Comparison of ENCODE assay signal across 8 mouse cellular contexts in genomic region chr7:44336046-44337021, GRCm38 (mm10). TPM values are rescaled to one million over a fixed set of nuclear protein-coding genes. Genes with fewer than 3 reads are reported as not detected.
DNase-seq lines count a peak whose midpoint lies in the region; ATAC-seq and TF ChIP-seq lines count a peak whose summit lies in the region.

No protein-coding gene starts in this region.

- 5% methylated on average over 50 of the region's 54 CpGs for WGBS in liver, embryonic 11.5 days
- WGBS in liver, postnatal 0 days (ENCODE audit: insufficient replicate concordance): 6% methylated on average over 39 of the region's 54 CpGs
- WGBS in embryonic facial prominence, embryonic 11.5 days: 2% methylated on average over 43 of the region's 54 CpGs

- DNase-seq in liver, embryonic 11.5 days (ENCODE audit: low spot score): no peak
- no peak for DNase-seq in liver, postnatal 0 days
- DNase-seq in embryonic facial prominence, embryonic 11.5 days (ENCODE audit: low spot score): no peak
- peak; percentile 45 for DNase-seq in left cerebral cortex, postnatal 4 days
- DNase-seq in right cerebral cortex, postnatal 36 days (ENCODE audit: low spot score in 2 of 2): peak; percentile 72 to 77
- DNase-seq in adipocyte (ENCODE audit: low spot score): no peak
- no peak for DNase-seq in gastrocnemius, postnatal 14 days
- DNase-seq in spleen, postnatal 4 days (ENCODE audit: low spot score in 2 of 2): no peak

- intact Hi-C loops in left cerebral cortex, postnatal 4 days (cut with DNase I): no loop called here
- intact Hi-C loops in gastrocnemius, postnatal 14 days (cut with DNase I; ENCODE audit: low total_unique reads): no loop called here

- ATAC-seq in liver, embryonic 11.5 days (replicated peaks; ENCODE audit: low FRiP score): no peak; the same call in 1 of the 2 replicates
- ATAC-seq in liver, postnatal 0 days: no peak
- ATAC-seq in embryonic facial prominence, embryonic 11.5 days (replicated peaks; ENCODE audit: insufficient number of reproducible peaks, low FRiP score, low TSS enrichment, low read depth): peak; percentile 30; the same call in 1 of the 2 replicates

- H3K27me3 ChIP-seq in liver, embryonic 11.5 days (replicated peaks; ENCODE audit: control insufficient read depth, insufficient read depth, low read length): peaks cover 72% of the 10 kb centered on the region
- H3K27me3 ChIP-seq in liver, postnatal 0 days (ENCODE audit: insufficient read depth, low read length): peaks cover 52% of the 10 kb centered on the region
- peaks cover 51% of the 10 kb centered on the region for H3K27me3 ChIP-seq in embryonic facial prominence, embryonic 11.5 days (ENCODE audit: control insufficient read depth, insufficient read depth, low read length)

- no peak overlapping the region for H3K9ac ChIP-seq in liver, embryonic 11.5 days (ENCODE audit: low read depth, low read length)
- H3K9ac ChIP-seq in liver, postnatal 0 days (replicated peaks): no peak overlapping the region
- no peak overlapping the region for H3K9ac ChIP-seq in embryonic facial prominence, embryonic 11.5 days (replicated peaks; ENCODE audit: low read length)

- H3K4me1 ChIP-seq in liver, embryonic 11.5 days (replicated peaks; ENCODE audit: control insufficient read depth, insufficient read depth, low read length): no peaks in the 10 kb centered on the region; the same call in 1 of the 2 replicates
- no peaks in the 10 kb centered on the region for H3K4me1 ChIP-seq in liver, postnatal 0 days (ENCODE audit: insufficient read depth)
- H3K4me1 ChIP-seq in embryonic facial prominence, embryonic 11.5 days (ENCODE audit: control insufficient read depth, insufficient read depth, low read length): no peaks in the 10 kb centered on the region

- H3K36me3 ChIP-seq in liver, embryonic 11.5 days (ENCODE audit: control insufficient read depth, insufficient read depth, low read length): no peaks in the 10 kb centered on the region
- H3K36me3 ChIP-seq in liver, postnatal 0 days (replicated peaks; ENCODE audit: insufficient read depth, low read length): no peaks in the 10 kb centered on the region
- H3K36me3 ChIP-seq in embryonic facial prominence, embryonic 11.5 days (replicated peaks; ENCODE audit: control insufficient read depth, insufficient read depth, low read depth, low read length): no peaks in the 10 kb centered on the region

- H3K27ac ChIP-seq in liver, embryonic 11.5 days (ENCODE audit: low read depth, low read length): no peak overlapping the region
- H3K27ac ChIP-seq in liver, postnatal 0 days (ENCODE audit: low read depth): no peak overlapping the region
- H3K27ac ChIP-seq in embryonic facial prominence, embryonic 11.5 days (replicated peaks; ENCODE audit: low read depth, low read length): no peak overlapping the region

- H3K4me2 ChIP-seq in liver, embryonic 11.5 days: peak overlapping the region; percentile 64
- H3K4me2 ChIP-seq in liver, postnatal 0 days (ENCODE audit: low read depth, low read length): no peak overlapping the region
- peak overlapping the region; percentile 88 for H3K4me2 ChIP-seq in embryonic facial prominence, embryonic 11.5 days (ENCODE audit: low read depth, low read length)

- peak overlapping the region; percentile 43 for H3K4me3 ChIP-seq in liver, embryonic 11.5 days (ENCODE audit: low read depth, low read length)
- H3K4me3 ChIP-seq in liver, postnatal 0 days (ENCODE audit: low read depth, low read length): no peak overlapping the region
- peak overlapping the region; percentile 43 for H3K4me3 ChIP-seq in embryonic facial prominence, embryonic 11.5 days (ENCODE audit: low read depth, low read length)

- no peak for TF ChIP-seq EP300 in liver, postnatal 0 days (IDR thresholded peaks at IDR 0.05; ENCODE audit: low read depth)

- H3K9me3 ChIP-seq in liver, embryonic 11.5 days (ENCODE audit: control insufficient read depth, low read length): no peaks in the 10 kb centered on the region
- H3K9me3 ChIP-seq in liver, postnatal 0 days (ENCODE audit: low read length): no peaks in the 10 kb centered on the region
- no peaks in the 10 kb centered on the region for H3K9me3 ChIP-seq in embryonic facial prominence, embryonic 11.5 days (replicated peaks; ENCODE audit: control insufficient read depth, low read length)

- TF ChIP-seq CTCF in liver, postnatal 0 days (IDR thresholded peaks at IDR 0.05; ENCODE audit: low read depth): no peak

RNA-seq across cellular contexts. Expression of gene Shank1, which starts 26.3 kb away (rescaled TPM):
- polyA plus RNA-seq in liver, embryonic 11.5 days (2014; fragmentation: Nextera tagmentation; extraction: Ambion mirVana): 0.62 and 0.69 TPM in 2 replicates
- polyA plus RNA-seq in liver, postnatal 0 days (2015; fragmentation: Nextera tagmentation; extraction: Ambion mirVana): not detected in 2 replicates
- 0.98 and 1.00 TPM in 2 replicates for polyA plus RNA-seq in embryonic facial prominence, embryonic 11.5 days (2014; fragmentation: Nextera tagmentation; extraction: Ambion mirVana)
- 100 to 1,000 TPM; 299 to 336 TPM for total RNA-seq in left cerebral cortex, postnatal 4 days (2021)
- total RNA-seq in gastrocnemius, postnatal 14 days (2021): under 1 TPM; 0.73 to 0.80 TPM

RNA-seq across cellular contexts. Expression of gene Clec11a, which starts 29.6 kb away (rescaled TPM):
- 0.90 and 1.1 TPM in 2 replicates for polyA plus RNA-seq in liver, embryonic 11.5 days (2014; fragmentation: Nextera tagmentation; extraction: Ambion mirVana)
- 1.6 and 1.8 TPM in 2 replicates for polyA plus RNA-seq in liver, postnatal 0 days (2015; fragmentation: Nextera tagmentation; extraction: Ambion mirVana)
- 2.2 and 2.3 TPM in 2 replicates for polyA plus RNA-seq in embryonic facial prominence, embryonic 11.5 days (2014; fragmentation: Nextera tagmentation; extraction: Ambion mirVana)
- total RNA-seq in left cerebral cortex, postnatal 4 days (2021): 1 to 10 TPM; 2.5 to 2.8 TPM
- total RNA-seq in gastrocnemius, postnatal 14 days (2021): 1 to 10 TPM; 4.2 to 5.6 TPM

RNA-seq across cellular contexts. Expression of gene Syt3, which starts 47.6 kb away (rescaled TPM):
- polyA plus RNA-seq in liver, embryonic 11.5 days (2014; fragmentation: Nextera tagmentation; extraction: Ambion mirVana): 0.35 and 0.40 TPM in 2 replicates
- 0.04 TPM in 1 of 2 replicates, not detected in the other for polyA plus RNA-seq in liver, postnatal 0 days (2015; fragmentation: Nextera tagmentation; extraction: Ambion mirVana)
- 1.4 and 1.9 TPM in 2 replicates for polyA plus RNA-seq in embryonic facial prominence, embryonic 11.5 days (2014; fragmentation: Nextera tagmentation; extraction: Ambion mirVana)
- 10 to 100 TPM; 45.1 to 52.4 TPM for total RNA-seq in left cerebral cortex, postnatal 4 days (2021)
- total RNA-seq in gastrocnemius, postnatal 14 days (2021): under 1 TPM; 0.35 to 0.49 TPM

RNA-seq across cellular contexts. Expression of gene 1700008O03Rik, which starts 49.3 kb away (rescaled TPM):
- polyA plus RNA-seq in liver, embryonic 11.5 days (2014; fragmentation: Nextera tagmentation; extraction: Ambion mirVana): 0.83 and 0.93 TPM in 2 replicates
- 0.15 and 0.18 TPM in 2 replicates for polyA plus RNA-seq in liver, postnatal 0 days (2015; fragmentation: Nextera tagmentation; extraction: Ambion mirVana)
- 0.99 and 1.4 TPM in 2 replicates for polyA plus RNA-seq in embryonic facial prominence, embryonic 11.5 days (2014; fragmentation: Nextera tagmentation; extraction: Ambion mirVana)
- 1 to 10 TPM; 1.3 to 2.4 TPM for total RNA-seq in left cerebral cortex, postnatal 4 days (2021)
- not detected for total RNA-seq in gastrocnemius, postnatal 14 days (2021)

Comparison
In these comparisons a context has a peak if more than half of its experiments do, and no peak if none do; other contexts are left out.
1. DNase-seq: peak in left cerebral cortex, postnatal 4 days (single experiment) and right cerebral cortex, postnatal 36 days (2 of 2); none in liver, embryonic 11.5 days (single experiment), liver, postnatal 0 days (single experiment), embryonic facial prominence, embryonic 11.5 days (single experiment), adipocyte (single experiment), gastrocnemius, postnatal 14 days (single experiment) and spleen, postnatal 4 days (0 of 2).